Mouse (Mus musculus) monocyte, adult 2 months (primary cell): Measurements from ENCODE around the gene Pgghg.
"Not testable (repeated sequence)": the region's sequence is repeated elsewhere in the genome, so short reads cannot be mapped to it uniquely, and the experiment has no call there.

Experiments used
- DNase-seq, 2 experiments: peaks; one replicate each; pipeline ENCODE4 v3.0.0; 2022; ENCODE audit warnings: low spot score in 2 of 2, low read depth in 1 of 2

The Pgghg gene

GRCm38 (mm10) chr7:140954733-140955071 is 13.5 kb downstream of the Pgghg start:
- DNase-seq, result no peak

DNA sequence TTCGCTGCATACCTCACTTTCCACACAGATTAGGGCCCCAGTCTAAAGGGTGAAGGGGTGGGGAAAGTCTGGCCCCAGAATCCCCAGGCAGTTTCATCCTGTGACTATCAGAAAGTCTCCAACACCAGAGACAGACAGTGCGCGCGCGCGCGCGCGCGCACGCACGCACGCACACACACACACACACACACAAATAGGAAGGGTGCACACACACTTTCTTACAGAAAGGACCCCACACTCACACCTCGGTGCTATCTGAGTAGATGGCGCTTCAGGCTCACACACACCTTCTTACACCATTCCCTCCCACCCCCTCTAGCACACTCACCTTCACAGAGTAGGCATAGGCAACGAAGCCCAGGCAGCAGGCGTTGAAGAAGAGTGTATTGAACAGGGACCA is 14.2 kb downstream of the Pgghg start:
- no peak for DNase-seq

GRCm38 (mm10) chr7:140955758-140956555 is 14.8 kb downstream of the Pgghg start, which contains the start of the genes Gm45717 and Ifitm2:
Gene Gm45717 (minus strand): TSS chr7:140955937.
Gene Ifitm2 (minus strand): TSS chr7:140955987.
- DNase-seq, result no peak

DNA sequence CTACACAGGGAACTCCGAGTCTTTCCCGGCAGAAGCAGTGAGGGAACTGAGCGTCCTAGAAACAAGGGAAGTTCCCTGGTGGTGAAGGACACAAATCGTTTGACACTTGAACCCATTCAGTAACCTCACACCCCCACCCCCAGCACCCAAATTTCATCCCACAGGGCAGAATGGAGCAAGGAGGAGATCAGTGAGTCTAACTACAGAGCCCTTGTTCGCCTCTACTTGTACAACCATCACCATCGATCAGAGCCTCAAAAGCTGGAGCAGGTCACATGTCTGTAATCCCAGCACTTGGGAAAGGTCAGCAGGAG is 15.3 kb downstream of the Pgghg start:
- DNase-seq, result no peak

- peak in 1 of 2 experiments; percentile 38 for DNase-seq
Measured at GRCm38 (mm10) chr7:140959181-140959901, 18.1 kb downstream of the Pgghg start.

GRCm38 (mm10) chr7:140960026-140960425 is 18.8 kb downstream of the Pgghg start:
- DNase-seq, result no peak

DNA sequence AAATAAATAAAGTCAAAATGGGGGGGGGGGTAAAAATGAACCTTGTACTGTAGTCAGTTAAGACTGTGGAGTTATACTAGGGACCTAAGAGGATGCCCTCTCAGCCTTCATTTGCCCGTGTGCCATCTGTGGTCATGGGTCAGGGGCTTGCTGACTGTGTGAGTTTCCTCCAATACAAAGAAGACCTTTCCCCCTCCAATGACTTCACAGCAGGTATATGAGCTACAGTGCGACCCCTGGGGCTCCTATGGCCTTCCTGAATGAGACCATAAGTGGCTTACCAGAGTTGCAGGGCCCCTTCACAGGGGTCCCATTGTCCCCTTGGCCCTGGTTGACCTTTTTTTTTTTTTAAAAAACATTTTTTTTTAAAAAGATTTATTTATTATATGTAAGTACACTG is 20.2 kb downstream of the Pgghg start:
- no peak for DNase-seq

DNA sequence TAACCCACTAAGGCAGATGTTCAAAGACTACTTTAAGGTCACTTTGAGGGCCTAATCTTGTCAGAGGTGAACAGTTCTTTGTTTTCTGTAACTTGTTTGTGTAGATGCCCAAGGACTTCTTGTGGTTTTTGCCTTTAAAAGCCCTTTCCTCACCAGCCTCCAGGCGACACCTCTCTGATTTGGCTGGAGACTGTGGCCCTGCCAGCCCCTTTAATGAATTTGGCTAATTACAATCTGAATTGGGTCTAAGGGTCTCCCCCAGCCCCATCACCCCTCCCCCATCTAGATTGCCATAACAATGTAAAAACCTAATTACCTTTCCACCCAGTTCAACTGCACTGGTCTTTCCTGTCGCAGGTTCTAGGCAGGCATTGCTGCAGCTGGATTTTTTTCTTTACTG is 21.5 kb downstream of the Pgghg start:
- DNase-seq, result no peak

- DNase-seq, result no peak
Measured at GRCm38 (mm10) chr7:140966921-140967320, 25.7 kb downstream of the Pgghg start, which contains the start of gene Ifitm1. Gene Ifitm1 (plus strand): TSS chr7:140967221.

DNA sequence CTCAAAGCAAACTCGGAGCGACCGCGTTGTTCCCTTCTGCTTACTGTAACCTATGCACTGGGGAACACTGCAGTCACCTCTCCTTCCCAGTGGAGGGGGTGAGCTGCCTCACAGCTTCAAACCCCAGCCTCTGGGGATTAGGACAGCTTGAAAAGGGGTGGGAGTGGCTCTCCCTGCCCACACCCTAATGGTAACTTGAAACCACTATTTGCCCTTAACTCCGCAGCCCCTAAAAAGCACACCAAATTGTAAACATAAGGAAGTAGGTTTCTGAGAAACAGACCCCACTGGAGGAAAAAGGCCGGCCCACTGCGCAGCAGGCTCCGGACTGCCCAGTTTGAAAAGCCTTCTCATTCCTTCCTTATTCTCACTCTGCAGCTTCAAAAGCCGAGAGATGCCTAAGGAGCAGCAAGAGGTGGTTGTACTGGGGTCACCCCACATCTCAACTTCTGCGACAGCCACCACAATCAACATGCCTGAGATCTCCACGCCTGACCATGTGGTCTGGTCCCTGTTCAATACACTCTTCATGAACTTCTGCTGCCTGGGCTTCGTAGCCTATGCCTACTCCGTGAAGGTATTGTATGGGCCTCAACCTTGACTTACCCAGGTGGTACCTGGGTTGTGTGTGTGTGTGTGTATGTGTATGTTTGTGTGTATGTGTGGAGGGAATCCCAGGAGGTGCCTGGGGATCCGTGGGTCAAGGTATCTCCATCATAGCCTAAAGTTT is 26.8 kb downstream of the Pgghg start:
- no peak for DNase-seq

DNA sequence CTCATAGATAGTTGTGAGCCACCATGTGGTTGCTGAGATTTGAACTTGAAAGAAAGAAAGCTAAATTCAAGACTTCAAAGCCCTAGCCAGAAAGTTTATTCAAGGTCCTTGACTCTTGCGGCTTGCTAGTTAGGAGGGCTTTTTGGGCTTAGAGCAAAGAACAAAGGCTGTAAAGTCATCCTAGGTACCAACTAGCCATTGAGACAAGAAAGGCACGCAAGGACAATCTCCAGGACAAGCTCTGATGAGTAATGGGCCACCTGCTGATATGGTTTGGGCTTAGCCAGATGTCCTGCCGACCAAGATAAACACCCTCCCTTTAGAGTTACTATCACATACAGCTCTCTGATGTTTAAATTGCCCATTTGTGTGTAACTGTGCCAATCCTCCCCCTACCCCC is 27.5 kb downstream of the Pgghg start:
- DNase-seq, result not testable (repeated sequence)

DNA sequence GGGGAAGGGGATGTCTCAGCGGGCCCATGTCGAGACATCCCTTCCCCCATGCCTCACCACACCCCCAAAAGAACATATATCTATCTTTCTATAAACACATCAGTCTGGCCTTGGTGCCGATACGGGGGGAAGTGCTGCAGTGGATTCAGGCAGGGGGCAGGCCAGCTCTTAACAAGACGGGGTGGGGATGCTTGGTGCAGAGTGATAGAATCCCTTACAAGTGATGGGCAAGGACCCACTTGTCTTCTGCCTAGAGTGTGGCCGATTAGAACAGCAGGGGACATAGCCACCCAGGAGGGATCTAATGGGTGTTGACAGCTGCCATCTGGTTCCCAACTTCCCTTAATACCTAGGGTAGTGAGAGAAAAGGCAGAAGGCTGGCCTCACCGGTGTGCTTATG is 29.7 kb downstream of the Pgghg start:
- DNase-seq, result no peak

- no peak for DNase-seq
Measured at GRCm38 (mm10) chr7:140971479-140972171, 30.4 kb downstream of the Pgghg start.

- no peak for DNase-seq
Measured at GRCm38 (mm10) chr7:140973396-140974165, 32.4 kb downstream of the Pgghg start.

DNA sequence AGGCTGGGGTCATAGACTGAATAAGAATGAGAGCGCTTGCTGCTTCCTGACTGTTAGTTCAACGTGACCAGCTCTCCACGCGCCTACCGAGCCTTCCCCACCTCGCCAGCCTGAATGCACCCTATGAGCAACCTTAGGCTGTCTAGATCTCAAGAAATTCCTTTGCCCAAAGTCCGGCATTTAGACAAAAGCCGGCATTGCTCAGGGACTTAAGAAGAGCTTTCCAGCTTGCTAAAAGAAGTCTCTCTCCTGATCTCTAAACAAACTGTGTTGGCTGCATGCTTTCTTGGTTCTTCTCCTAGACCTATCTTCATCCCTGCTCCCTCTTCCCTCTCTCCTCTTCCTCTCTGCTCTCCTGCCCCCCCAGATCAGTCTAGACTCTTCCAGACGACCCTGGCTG is 33.7 kb downstream of the Pgghg start:
- DNase-seq, result no peak

DNA sequence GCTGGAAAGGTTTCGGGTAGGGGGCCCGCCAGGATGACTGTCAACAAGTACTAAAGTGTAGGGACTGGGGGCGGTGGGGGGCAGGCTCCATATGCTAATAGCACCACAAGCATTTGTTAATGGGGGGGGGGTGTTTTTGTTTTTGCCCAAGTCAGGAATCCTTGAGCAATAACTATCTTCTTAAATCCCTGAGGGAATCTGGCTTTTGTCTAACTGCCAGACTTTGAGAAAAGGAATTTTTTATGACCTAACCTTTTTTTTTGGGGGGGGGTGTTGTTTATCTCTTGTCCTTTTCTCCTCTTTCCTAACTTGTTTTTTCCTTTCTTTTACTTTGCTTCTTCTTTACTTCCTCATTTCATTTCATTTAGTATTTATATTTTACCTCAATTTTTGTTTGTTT is 34.3 kb downstream of the Pgghg start:
- no peak for DNase-seq

GRCm38 (mm10) chr7:140976720-140977119 is 35.5 kb downstream of the Pgghg start:
- not testable (repeated sequence) for DNase-seq

- DNase-seq, result no peak
Measured at GRCm38 (mm10) chr7:140981704-140982103, 40.5 kb downstream of the Pgghg start.

DNA sequence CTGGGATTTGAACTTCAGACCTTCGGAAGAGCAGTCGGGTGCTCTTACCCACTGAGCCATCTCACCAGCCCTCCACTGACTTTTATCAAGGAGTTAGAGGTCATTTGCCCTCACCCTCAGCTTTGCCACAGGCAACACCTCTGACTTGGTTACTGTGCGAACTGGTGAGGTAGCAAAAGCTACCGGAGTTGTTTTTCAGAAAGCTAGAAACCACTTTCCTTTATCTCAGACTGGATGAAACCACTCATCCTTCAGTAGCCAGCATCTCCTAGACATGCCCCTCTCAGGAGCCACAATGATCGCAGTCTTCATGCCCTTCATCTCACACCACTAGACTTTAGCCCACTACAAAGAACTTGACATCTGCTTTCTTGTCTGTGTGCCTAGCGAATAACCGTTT is 41.8 kb downstream of the Pgghg start:
- no peak for DNase-seq
